Mouse (Mus musculus) limb, embryonic 12.5 days (tissue): Measurements from ENCODE around the gene Edn1. TPM values are rescaled to one million over a fixed set of nuclear protein-coding genes. Genes with fewer than 3 reads are reported as not detected.

Source experiments
- ATAC-seq: fragments of 200-750 bp; cut with Nextera tagmentation; 2 replicates; pipeline ENCODE4 v1.8.0; 2017; ENCODE audit warnings: low read depth, moderate TSS enrichment; ENCODE audit not compliant: insufficient number of reproducible peaks, insufficient read depth, low FRiP score, low TSS enrichment
- H3K27ac ChIP-seq: fragments of 300-500 bp; sonication (generic); 2 replicates; pipeline ENCODE4 v1.5.1; 2016; ENCODE audit warnings: mild to moderate bottlenecking, moderate library complexity
- H3K27me3 ChIP-seq: fragments of 300-500 bp; sonication (generic); 2 replicates; pipeline ENCODE4 v1.6.1; 2016; ENCODE audit warnings: mild to moderate bottlenecking, moderate library complexity
- H3K36me3 ChIP-seq: fragments of 300-500 bp; sonication (generic); 2 replicates; pipeline ENCODE4 v1.6.1; 2016; ENCODE audit warnings: mild to moderate bottlenecking, moderate library complexity
- H3K4me1 ChIP-seq: fragments of 300-500 bp; sonication (generic); replicated peaks from 2 replicates; pipeline ENCODE4 v1.6.1; 2016
- H3K4me2 ChIP-seq: fragments of 300-500 bp; sonication (generic); 2 replicates; pipeline ENCODE4 v1.6.1; 2016; ENCODE audit warnings: mild to moderate bottlenecking, moderate library complexity
- H3K4me3 ChIP-seq: fragments of 300-500 bp; sonication (generic); replicated peaks from 2 replicates; pipeline ENCODE4 v1.5.1; 2016; ENCODE audit warnings: mild to moderate bottlenecking
- H3K9ac ChIP-seq: fragments of 300-500 bp; sonication (generic); replicated peaks from 2 replicates; pipeline ENCODE4 v1.6.1; 2016; ENCODE audit warnings: mild to moderate bottlenecking, moderate library complexity
- H3K9me3 ChIP-seq: fragments of 300-500 bp; sonication (generic); 2 replicates; pipeline ENCODE4 v1.6.1; 2016; ENCODE audit warnings: mild to moderate bottlenecking, moderate library complexity
- WGBS: fragments of 180-500 bp; shearing (Covaris S2); methylation state at CpG from one replicate; pipeline ENCODE4 v1.1.7; 2016; 5-methylcytosine and 5-hydroxymethylcytosine counted together
- polyA plus RNA-seq: library from polyadenylated mRNA; unstranded; fragments of >200 nt; fragmentation: Nextera tagmentation; extraction: Ambion mirVana; gene quantifications from 2 replicates; pipeline ENCODE4 v1.2.1, GENCODE M21; 2016

The Edn1 gene
- polyA plus RNA-seq, result 0.74 and 1.2 TPM in 2 replicates

GRCm38 (mm10) chr13:42301161-42301721 is at the start of gene Edn1:
Gene Edn1 (plus strand): TSS chr13:42301476.
- Histone ChIP-seq H3K27ac (no peak within 1 kb of the TSS), H3K4me2 (peak within 1 kb of the TSS; percentile 59), H3K4me1 (peaks cover 14% of the 10 kb centered on the region; the same call in 1 of the 2 replicates), H3K36me3 (no peaks in the 10 kb centered on the region), H3K4me3 (peak within 1 kb of the TSS; percentile 39), H3K9ac (0 out of 2 replicates have a peak within 1 kb of the TSS, but pooled peaks have one; percentile 19), H3K9me3 (no peaks in the 10 kb centered on the region), H3K27me3 (peaks cover 45% of the 10 kb centered on the region)
- no peak for ATAC-seq
- WGBS, result under 1% methylated on average over 26 of the region's 26 CpGs

- H3K4me1 ChIP-seq, result no peaks in the 10 kb centered on the region
- no peak overlapping the region for H3K4me3 ChIP-seq
- H3K9me3 ChIP-seq, result peaks cover 6% of the 10 kb centered on the region; the same call in 1 of the 2 replicates
- H3K36me3 ChIP-seq, result no peaks in the 10 kb centered on the region
- H3K27me3 ChIP-seq, result no peaks in the 10 kb centered on the region
- no peak overlapping the region for H3K27ac ChIP-seq
- no peak for ATAC-seq
- H3K9ac ChIP-seq, result no peak overlapping the region
- no peak overlapping the region for H3K4me2 ChIP-seq
- WGBS, result 76% methylated on average over 5 of the region's 5 CpGs
Observed at GRCm38 (mm10) chr13:42253821-42254220, 47.5 kb upstream of the Edn1 start.

- no peak for ATAC-seq
- no peaks in the 10 kb centered on the region for H3K27me3 ChIP-seq
- H3K9ac ChIP-seq, result no peak overlapping the region
- no peaks in the 10 kb centered on the region for H3K4me1 ChIP-seq
- H3K36me3 ChIP-seq, result no peaks in the 10 kb centered on the region
- no peak overlapping the region for H3K4me3 ChIP-seq
- no peak overlapping the region for H3K27ac ChIP-seq
- 84% methylated on average over 1 of the region's 1 CpGs for WGBS
- H3K4me2 ChIP-seq, result no peak overlapping the region
- H3K9me3 ChIP-seq, result peaks cover 6% of the 10 kb centered on the region; the same call in 1 of the 2 replicates
Observed at GRCm38 (mm10) chr13:42255105-42255504, 46.2 kb upstream of the Edn1 start.

- ATAC-seq, result no peak
- H3K4me2 ChIP-seq, result no peak overlapping the region
- H3K9me3 ChIP-seq, result peaks cover 6% of the 10 kb centered on the region; the same call in 1 of the 2 replicates
- H3K27me3 ChIP-seq, result no peaks in the 10 kb centered on the region
- no peak overlapping the region for H3K9ac ChIP-seq
- H3K4me3 ChIP-seq, result no peak overlapping the region
- 89% methylated on average over 5 of the region's 5 CpGs for WGBS
- no peaks in the 10 kb centered on the region for H3K4me1 ChIP-seq
- no peaks in the 10 kb centered on the region for H3K36me3 ChIP-seq
- H3K27ac ChIP-seq, result no peak overlapping the region
Observed at GRCm38 (mm10) chr13:42258422-42258821, 42.9 kb upstream of the Edn1 start.

GRCm38 (mm10) chr13:42260667-42261066 is 40.6 kb upstream of the Edn1 start:
- ATAC-seq, result no peak
- WGBS, result 79% methylated on average over 6 of the region's 6 CpGs
- no peak overlapping the region for H3K27ac ChIP-seq
- H3K27me3 ChIP-seq, result no peaks in the 10 kb centered on the region
- no peaks in the 10 kb centered on the region for H3K4me1 ChIP-seq
- H3K4me3 ChIP-seq, result no peak overlapping the region
- H3K9ac ChIP-seq, result no peak overlapping the region
- H3K4me2 ChIP-seq, result no peak overlapping the region
- H3K36me3 ChIP-seq, result no peaks in the 10 kb centered on the region
- H3K9me3 ChIP-seq, result peaks cover under 1% of the 10 kb centered on the region; the same call in 1 of the 2 replicates

GRCm38 (mm10) chr13:42270051-42270450 is 31.2 kb upstream of the Edn1 start:
- Histone ChIP-seq H3K4me1 (peaks cover 6% of the 10 kb centered on the region), H3K27me3 (no peaks in the 10 kb centered on the region), H3K4me3 (no peak overlapping the region), H3K9ac (no peak overlapping the region), H3K9me3 (no peaks in the 10 kb centered on the region), H3K4me2 (no peak overlapping the region), H3K27ac (no peak overlapping the region), H3K36me3 (no peaks in the 10 kb centered on the region)
- 16% methylated on average over 9 of the region's 9 CpGs for WGBS
- ATAC-seq, result no peak

- no peak overlapping the region for H3K4me3 ChIP-seq
- ATAC-seq, result no peak
- H3K4me2 ChIP-seq, result no peak overlapping the region
- no peaks in the 10 kb centered on the region for H3K36me3 ChIP-seq
- H3K4me1 ChIP-seq, result 0 out of 2 replicates have a peak, but pooled peaks cover 5% of the 10 kb centered on the region
- H3K9ac ChIP-seq, result no peak overlapping the region
- no peak overlapping the region for H3K27ac ChIP-seq
- H3K9me3 ChIP-seq, result no peaks in the 10 kb centered on the region
- WGBS, result 70% methylated on average over 9 of the region's 9 CpGs
- no peaks in the 10 kb centered on the region for H3K27me3 ChIP-seq
Observed at GRCm38 (mm10) chr13:42276774-42277454, 24.4 kb upstream of the Edn1 start.

- Histone ChIP-seq H3K27ac (no peak overlapping the region), H3K36me3 (no peaks in the 10 kb centered on the region), H3K4me1 (0 out of 2 replicates have a peak, but pooled peaks cover 5% of the 10 kb centered on the region), H3K9ac (no peak overlapping the region), H3K4me3 (no peak overlapping the region), H3K9me3 (no peaks in the 10 kb centered on the region), H3K4me2 (no peak overlapping the region), H3K27me3 (no peaks in the 10 kb centered on the region)
- no peak for ATAC-seq
- 69% methylated on average over 2 of the region's 2 CpGs for WGBS
Observed at GRCm38 (mm10) chr13:42277751-42278150, 23.5 kb upstream of the Edn1 start.

GRCm38 (mm10) chr13:42285896-42286295 is 15.4 kb upstream of the Edn1 start:
- ATAC-seq, result no peak
- WGBS, result 92% methylated on average over 3 of the region's 3 CpGs
- no peak overlapping the region for H3K9ac ChIP-seq
- no peaks in the 10 kb centered on the region for H3K36me3 ChIP-seq
- no peak overlapping the region for H3K27ac ChIP-seq
- peaks cover 26% of the 10 kb centered on the region for H3K4me1 ChIP-seq
- H3K4me3 ChIP-seq, result no peak overlapping the region
- no peaks in the 10 kb centered on the region for H3K9me3 ChIP-seq
- no peaks in the 10 kb centered on the region for H3K27me3 ChIP-seq
- no peak overlapping the region for H3K4me2 ChIP-seq

- no peaks in the 10 kb centered on the region for H3K27me3 ChIP-seq
- no peak overlapping the region for H3K27ac ChIP-seq
- no peak for ATAC-seq
- no peak overlapping the region for H3K9ac ChIP-seq
- H3K36me3 ChIP-seq, result no peaks in the 10 kb centered on the region
- no peaks in the 10 kb centered on the region for H3K9me3 ChIP-seq
- H3K4me1 ChIP-seq, result peaks cover 29% of the 10 kb centered on the region
- H3K4me3 ChIP-seq, result no peak overlapping the region
- H3K4me2 ChIP-seq, result no peak overlapping the region
- 80% methylated on average over 4 of the region's 4 CpGs for WGBS
Observed at GRCm38 (mm10) chr13:42286768-42287167, 14.5 kb upstream of the Edn1 start.

GRCm38 (mm10) chr13:42292593-42292992 is 8.7 kb upstream of the Edn1 start:
- Histone ChIP-seq H3K27me3 (no peaks in the 10 kb centered on the region; the same call in 1 of the 2 replicates), H3K4me1 (peaks cover 24% of the 10 kb centered on the region), H3K27ac (no peak overlapping the region), H3K9ac (no peak overlapping the region), H3K4me3 (no peak overlapping the region), H3K4me2 (no peak overlapping the region), H3K9me3 (no peaks in the 10 kb centered on the region), H3K36me3 (no peaks in the 10 kb centered on the region)
- 81% methylated on average over 5 of the region's 5 CpGs for WGBS
- ATAC-seq, result no peak
